Mouse (Mus musculus): ENCODE measurements around the gene Adgrf1.

Adgrf1 gene

GRCm38 (mm10) chr17:43270161-43270560 is at the start of gene Adgrf1:
Gene Adgrf1 (plus strand): TSS chr17:43270329.
- in situ Hi-C loops (cut with MboI, MseI) = no loop called here

DNA sequence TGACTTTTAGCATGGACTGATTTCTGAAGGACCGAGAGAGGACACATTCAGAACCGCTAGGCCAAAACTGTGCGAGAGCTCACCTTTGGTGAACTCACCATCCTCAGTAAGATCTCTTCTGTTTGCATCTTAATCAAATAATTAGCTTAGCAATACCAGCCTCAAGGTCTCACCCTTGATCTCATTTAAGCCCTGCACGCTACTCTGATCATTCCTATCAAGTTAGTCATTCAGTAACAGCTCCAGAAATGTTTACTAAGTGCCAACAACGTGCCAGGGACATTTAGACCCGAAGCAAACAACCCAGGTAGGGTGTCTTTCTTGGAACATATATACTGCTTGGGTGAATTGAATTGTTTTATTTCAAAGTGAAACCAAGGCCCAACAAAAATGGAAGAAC is 44.0 kb upstream of the Adgrf1 start:
- in situ Hi-C loops (cut with MboI, MseI) = loop anchor here (5.0 to 25.0 kb wide), 2 partner anchors 209 to 1311 kb away; partner anchors contain the start of gene Tnfrsf21 (in 1 of the 2)

GRCm38 (mm10) chr17:43229621-43230513 is 40.3 kb upstream of the Adgrf1 start:
- in situ Hi-C loops (cut with MboI, MseI) = loop anchor here (5.0 to 25.0 kb wide), 2 partner anchors 213 to 1307 kb away; partner anchors contain the start of gene Tnfrsf21 (in 1 of the 2)

GRCm38 (mm10) chr17:43230821-43231220 is 39.3 kb upstream of the Adgrf1 start:
- in situ Hi-C loops (cut with MboI, MseI) = loop anchor here in 1 of 2 experiments (25.0 kb wide), 1 partner anchor 1306 kb away; no protein-coding TSS in a partner anchor

GRCm38 (mm10) chr17:43232769-43233168 is 37.4 kb upstream of the Adgrf1 start:
- in situ Hi-C loops (cut with MboI, MseI) = loop anchor here in 1 of 2 experiments (25.0 kb wide), 1 partner anchor 1305 kb away; no protein-coding TSS in a partner anchor

DNA sequence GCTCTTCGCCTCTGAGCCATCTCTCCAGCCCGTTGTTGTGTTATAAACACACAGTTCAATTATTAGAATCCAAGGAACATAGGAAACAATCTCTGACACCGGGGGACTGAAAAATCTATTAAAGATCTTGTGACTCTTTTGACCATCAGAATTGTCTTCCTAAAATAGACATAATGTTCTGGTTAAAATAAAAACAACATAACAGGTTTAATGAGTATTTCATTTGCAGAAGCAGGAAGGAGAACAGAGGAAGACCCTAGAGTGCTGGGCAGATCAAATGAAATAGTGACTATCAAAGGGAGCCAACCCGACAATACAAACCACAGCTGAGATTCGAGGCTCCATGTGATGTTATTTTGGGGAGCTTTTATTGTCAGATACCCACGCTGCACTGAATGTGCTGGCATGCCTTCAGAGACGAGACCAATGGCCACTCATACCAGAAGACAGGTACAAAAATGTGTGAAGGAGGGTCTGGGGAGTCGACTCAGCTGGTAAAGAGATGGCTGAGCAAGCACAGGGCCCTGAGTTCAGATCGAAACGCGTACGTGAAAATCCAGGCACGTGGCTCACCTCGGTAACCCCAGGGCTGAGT is 33.4 kb upstream of the Adgrf1 start:
- in situ Hi-C loops (cut with MboI, MseI) = loop anchor here in 1 of 2 experiments (25.0 kb wide), 1 partner anchor 1301 kb away; no protein-coding TSS in a partner anchor

DNA sequence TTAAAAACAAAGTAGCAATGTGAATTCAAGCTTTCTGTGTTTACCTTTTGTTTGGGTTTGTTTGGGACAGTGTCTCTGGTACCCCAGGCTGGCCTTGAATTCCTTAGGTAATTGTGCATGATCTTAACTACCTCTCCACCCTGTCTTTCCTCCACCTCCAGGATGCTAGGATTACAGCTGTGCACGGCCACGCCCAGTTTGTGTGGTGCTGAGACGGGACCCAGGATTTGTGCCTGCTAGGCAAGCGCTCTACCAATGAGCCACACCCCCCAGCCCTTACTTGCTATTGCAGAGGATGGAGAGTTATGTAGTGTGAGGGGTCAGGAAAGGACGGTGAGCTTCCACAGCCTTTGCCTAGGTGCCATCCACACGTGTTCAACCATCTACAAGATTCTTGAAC is 31.1 kb upstream of the Adgrf1 start:
- in situ Hi-C loops (cut with MboI, MseI) = loop anchor here in 1 of 2 experiments (25.0 kb wide), 1 partner anchor 1298 kb away; no protein-coding TSS in a partner anchor

DNA sequence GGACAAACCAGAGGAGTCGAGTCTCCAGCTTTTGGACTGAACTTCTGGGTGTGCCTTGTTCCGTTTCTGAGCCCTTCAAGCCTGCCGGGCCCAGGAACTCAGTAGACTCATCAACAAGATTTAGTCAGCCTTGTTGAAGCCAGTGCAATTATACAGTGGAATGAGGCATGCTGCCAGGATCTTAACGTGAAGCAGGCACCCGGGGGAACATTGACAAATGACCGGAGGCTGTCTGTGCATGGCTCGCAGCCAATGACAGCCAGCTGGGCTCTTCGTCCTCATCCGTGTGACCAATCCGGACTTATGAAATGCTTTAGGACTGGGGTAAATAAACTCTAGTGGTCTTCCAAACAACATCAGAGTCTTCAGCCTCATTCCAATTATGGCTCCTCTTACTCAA is 29.0 kb upstream of the Adgrf1 start:
- in situ Hi-C loops (cut with MboI, MseI) = loop anchor here in 1 of 2 experiments (5.0 to 25.0 kb wide), 3 partner anchors 219 to 1876 kb away; no protein-coding TSS in a partner anchor

GRCm38 (mm10) chr17:43242609-43243008 is 27.5 kb upstream of the Adgrf1 start:
- in situ Hi-C loops (cut with MboI, MseI) = loop anchor here in 1 of 2 experiments (5.0 to 25.0 kb wide), 3 partner anchors 220 to 1878 kb away; no protein-coding TSS in a partner anchor

DNA sequence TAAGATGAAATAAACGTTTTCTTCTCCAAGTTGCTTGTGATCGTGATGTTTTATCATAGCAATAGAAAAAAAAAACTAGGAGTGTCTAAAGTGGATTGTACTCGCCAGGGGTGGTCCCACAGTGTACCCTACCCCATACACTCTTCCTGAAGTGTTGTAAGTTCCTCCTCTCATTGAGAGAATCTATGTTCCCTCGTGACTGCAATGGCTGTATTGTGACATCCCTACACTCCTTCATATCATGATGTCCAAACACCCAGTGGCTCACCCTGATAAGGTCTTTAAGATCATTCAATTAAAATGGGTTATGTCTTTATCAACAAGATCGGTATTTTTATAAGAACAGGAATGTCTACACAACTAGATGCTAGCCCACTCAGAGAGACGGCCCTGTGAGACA is 24.8 kb upstream of the Adgrf1 start:
- in situ Hi-C loops (cut with MboI, MseI) = loop anchor here in 1 of 2 experiments (10.0 to 25.0 kb wide), 2 partner anchors 1292 to 1881 kb away; no protein-coding TSS in a partner anchor

DNA sequence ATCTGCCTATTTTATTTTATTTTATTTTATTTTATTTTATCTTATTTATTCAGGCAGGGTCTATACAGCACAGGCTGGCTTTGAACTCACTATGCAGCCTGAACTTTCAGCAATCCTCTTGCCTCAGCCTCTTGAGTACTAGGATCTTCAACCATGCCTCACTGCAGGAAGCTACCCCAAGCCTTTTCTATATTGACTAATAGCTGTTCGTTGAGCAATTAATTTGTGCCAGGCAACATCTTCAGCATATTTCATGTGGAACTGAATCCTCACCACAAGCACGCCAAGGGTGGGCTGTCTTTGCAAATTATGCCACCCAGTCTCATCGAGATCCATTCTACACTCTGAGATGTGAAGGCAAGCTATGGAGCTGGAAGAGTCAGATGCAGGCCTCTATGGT is 22.9 kb upstream of the Adgrf1 start:
- in situ Hi-C loops (cut with MboI, MseI) = loop anchor here in 1 of 2 experiments (10.0 to 25.0 kb wide), 2 partner anchors 1290 to 1882 kb away; no protein-coding TSS in a partner anchor

GRCm38 (mm10) chr17:43249645-43250044 is 20.5 kb upstream of the Adgrf1 start:
- in situ Hi-C loops (cut with MboI, MseI) = loop anchor here in 1 of 2 experiments (10.0 to 25.0 kb wide), 2 partner anchors 1288 to 1885 kb away; no protein-coding TSS in a partner anchor

- in situ Hi-C loops (cut with MboI, MseI) = no loop called here
Measured at GRCm38 (mm10) chr17:43251249-43252125, 18.6 kb upstream of the Adgrf1 start.

GRCm38 (mm10) chr17:43252846-43253245 is 17.3 kb upstream of the Adgrf1 start:
- in situ Hi-C loops (cut with MboI, MseI) = no loop called here

DNA sequence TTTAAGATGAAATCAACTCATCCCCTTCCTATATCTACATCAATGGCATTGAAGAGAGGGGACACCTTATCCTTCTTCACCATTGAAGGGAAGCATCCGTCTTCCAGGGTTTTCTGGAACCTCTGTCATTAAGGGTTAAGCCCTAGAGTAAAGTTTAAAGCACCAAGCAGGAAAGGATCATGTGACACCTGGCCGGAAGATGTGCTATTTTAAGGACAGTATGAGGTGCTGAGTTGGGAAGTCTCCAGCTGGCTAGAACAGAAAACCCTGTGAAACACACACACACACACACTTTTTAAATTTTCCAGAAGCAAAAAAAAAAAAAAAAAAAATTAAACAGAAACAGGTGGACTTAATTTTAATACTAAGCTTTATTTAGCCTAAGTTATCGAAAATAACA is 15.9 kb upstream of the Adgrf1 start:
- in situ Hi-C loops (cut with MboI, MseI) = no loop called here

DNA sequence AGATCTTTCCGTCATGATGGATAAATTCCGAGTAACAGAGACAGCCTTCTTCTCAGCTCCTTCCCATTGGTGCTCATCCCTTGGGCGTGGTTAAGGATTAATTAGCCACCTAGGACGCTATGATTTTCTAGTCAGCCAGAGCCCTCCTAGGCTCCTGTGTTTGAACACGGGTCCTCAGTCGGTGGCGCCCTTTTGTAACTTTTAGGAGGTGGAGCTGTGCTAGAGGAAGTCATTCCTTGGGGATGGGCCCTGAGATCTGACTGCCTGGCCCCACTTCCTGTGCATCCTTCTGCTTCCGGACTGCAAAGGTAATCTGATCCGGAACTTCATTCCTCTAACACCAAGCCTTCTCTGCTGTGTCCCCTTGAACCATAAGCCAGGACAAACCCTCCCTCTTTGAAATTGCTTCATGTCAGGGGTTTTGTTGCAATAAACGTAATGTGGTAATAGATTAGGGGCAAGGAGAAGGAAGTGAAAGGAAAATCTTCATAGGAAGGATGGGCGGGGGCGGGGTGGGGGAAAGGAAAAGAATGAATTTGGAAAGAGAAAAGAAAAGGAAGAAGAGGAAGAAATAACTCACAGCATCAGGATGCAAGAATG is 13.5 kb upstream of the Adgrf1 start:
- in situ Hi-C loops (cut with MboI, MseI) = no loop called here

- in situ Hi-C loops (cut with MboI, MseI) = no loop called here
Measured at GRCm38 (mm10) chr17:43257699-43258098, 12.4 kb upstream of the Adgrf1 start.

DNA sequence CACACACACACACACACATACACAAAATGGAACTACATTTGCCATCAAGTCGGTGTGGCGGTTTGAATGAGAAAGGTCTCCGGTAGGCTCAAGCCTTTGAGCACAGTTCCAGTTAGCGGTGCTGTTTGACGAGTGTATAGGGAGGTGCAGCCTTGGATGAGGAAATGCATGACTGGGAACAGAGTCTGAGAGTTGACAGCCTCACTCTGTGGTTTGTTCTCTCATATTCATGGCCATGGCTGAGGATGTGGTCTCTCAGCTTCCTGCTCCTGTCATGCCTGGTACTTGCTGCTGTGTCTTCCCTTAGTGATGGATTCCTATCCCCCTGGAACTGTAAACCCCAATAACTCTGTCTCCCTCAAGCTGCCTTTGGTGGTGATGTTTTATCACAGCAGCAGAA is 8.2 kb upstream of the Adgrf1 start:
- in situ Hi-C loops (cut with MboI, MseI) = loop anchor here (5.0 kb wide), 4 partner anchors 50 to 345 kb away; no protein-coding TSS in a partner anchor

DNA sequence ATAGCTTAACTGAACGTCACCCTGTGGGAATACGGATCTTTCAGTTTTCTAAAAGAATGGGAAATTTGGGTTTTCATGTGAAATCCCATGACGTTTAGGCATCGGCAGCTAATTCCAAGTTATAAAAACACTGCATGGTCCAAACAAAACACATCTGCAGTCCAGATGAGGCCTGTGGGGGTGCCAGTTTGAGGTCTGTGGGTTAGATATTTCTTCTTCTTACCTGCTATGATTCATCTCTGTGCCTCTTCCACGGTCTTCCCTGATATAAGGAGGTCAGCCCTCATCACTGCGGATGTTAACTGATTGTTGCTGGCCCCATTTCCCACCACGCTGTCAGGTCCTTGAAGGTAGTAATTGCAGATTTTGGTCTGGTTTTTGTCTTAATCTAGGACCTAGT is 5.4 kb upstream of the Adgrf1 start:
- in situ Hi-C loops (cut with MboI, MseI) = loop anchor here (5.0 kb wide), 5 partner anchors 48 to 343 kb away; no protein-coding TSS in a partner anchor

Measured in T-helper 17 cell (primary cell).